Mouse (Mus musculus) heart, adult 2 months (tissue): Measurements from ENCODE around the gene Nfam1.

ENCODE experiments used
- EP300 ChIP-seq: fragments of 200-500 bp; IDR thresholded peaks from 2 replicates; pipeline ENCODE4 v1.6.1; 2011; ENCODE audit warnings: low read depth, low read length, control low read depth; ENCODE audit not compliant: insufficient read depth
- POLR2A ChIP-seq: fragments of 200-500 bp; IDR thresholded peaks from 2 replicates; pipeline ENCODE4 v1.6.1; 2011; ENCODE audit warnings: mild to moderate bottlenecking, low read depth, low read length, control low read depth; ENCODE audit not compliant: insufficient read depth

GRCm38 (mm10) chr15:83036900-83037519 is 3.9 kb upstream of the Nfam1 start:
- TF ChIP-seq POLR2A (no peak), EP300 (no peak)
